Mouse (Mus musculus) neural tube, embryonic 11.5 days (tissue): ENCODE measurements at regions not wholly inside any gene's neighbourhood (a gene's known extent, or its start where the extent isn't known, plus 50 kb on each side); places are given as distances from the start of the nearest gene placed in this dataset.
"Not testable (repeated sequence)": the region's sequence is repeated elsewhere in the genome, so short reads cannot be mapped to it uniquely, and the experiment has no call there.

ENCODE experiments used
- ATAC-seq: fragments of 200-750 bp; cut with Nextera tagmentation; 2 replicates; pipeline ENCODE4 v1.8.0; 2017; ENCODE audit warnings: moderate number of reproducible peaks, mild to moderate bottlenecking, moderate TSS enrichment, moderate library complexity; ENCODE audit not compliant: insufficient read depth, low FRiP score, low TSS enrichment
- DNase-seq: peaks from one replicate; pipeline ENCODE4 v3.0.0-alpha.2; 2015; ENCODE audit warnings: low spot score
- H3K27ac ChIP-seq: fragments of 300-500 bp; sonication (generic); 2 replicates; pipeline ENCODE4 v1.5.1; 2014; ENCODE audit warnings: low read depth, mild to moderate bottlenecking, low read length
- H3K27me3 ChIP-seq: fragments of 300-500 bp; sonication (generic); 2 replicates; pipeline ENCODE4 v1.6.1; 2014; ENCODE audit warnings: mild to moderate bottlenecking, low read length, mixed read lengths; ENCODE audit not compliant: control insufficient read depth, insufficient read depth
- H3K36me3 ChIP-seq: fragments of 300-500 bp; sonication (generic); 2 replicates; pipeline ENCODE4 v1.6.1; 2014; ENCODE audit warnings: mild to moderate bottlenecking, low read length, moderate library complexity, mixed read lengths; ENCODE audit not compliant: control insufficient read depth, insufficient read depth
- H3K4me1 ChIP-seq: fragments of 300-500 bp; sonication (generic); 2 replicates; pipeline ENCODE4 v1.6.1; 2014; ENCODE audit warnings: low read length, mixed read lengths; ENCODE audit not compliant: control insufficient read depth, insufficient read depth
- H3K4me2 ChIP-seq: fragments of 300-500 bp; sonication (generic); 2 replicates; pipeline ENCODE4 v1.6.1; 2014; ENCODE audit warnings: low read depth, mild to moderate bottlenecking, moderate library complexity
- H3K4me3 ChIP-seq: fragments of 300-500 bp; sonication (generic); 2 replicates; pipeline ENCODE4 v1.5.1; 2014; ENCODE audit warnings: low read depth, low read length
- H3K9ac ChIP-seq: fragments of 300-500 bp; sonication (generic); 2 replicates; pipeline ENCODE4 v1.6.1; 2014; ENCODE audit warnings: mild to moderate bottlenecking, low read length
- H3K9me3 ChIP-seq: fragments of 300-500 bp; sonication (generic); 2 replicates; pipeline ENCODE4 v1.6.1; 2016; ENCODE audit warnings: low read length; ENCODE audit not compliant: control insufficient read depth
- WGBS: fragments of 180-500 bp; shearing (Covaris S2); extraction: QIAGEN DNeasy Blood & Tissue Kit; methylation state at CpG from one replicate; pipeline ENCODE4 v1.1.7; 2014; 5-methylcytosine and 5-hydroxymethylcytosine counted together

GRCm38 (mm10) chr13:39441799-39442198 is 481.1 kb upstream of the Slc35b3 start:
- H3K36me3 ChIP-seq = no peaks in the 10 kb centered on the region
- no peak overlapping the region for H3K27ac ChIP-seq
- no peak overlapping the region for H3K4me2 ChIP-seq
- WGBS = 97% methylated on average over 13 of the region's 13 CpGs
- no peaks in the 10 kb centered on the region for H3K4me1 ChIP-seq
- DNase-seq (no peak), ATAC-seq (no peak)
- no peaks in the 10 kb centered on the region for H3K27me3 ChIP-seq
- H3K4me3 ChIP-seq = no peak overlapping the region
- H3K9ac ChIP-seq = no peak overlapping the region
- H3K9me3 ChIP-seq = no peaks in the 10 kb centered on the region

DNA sequence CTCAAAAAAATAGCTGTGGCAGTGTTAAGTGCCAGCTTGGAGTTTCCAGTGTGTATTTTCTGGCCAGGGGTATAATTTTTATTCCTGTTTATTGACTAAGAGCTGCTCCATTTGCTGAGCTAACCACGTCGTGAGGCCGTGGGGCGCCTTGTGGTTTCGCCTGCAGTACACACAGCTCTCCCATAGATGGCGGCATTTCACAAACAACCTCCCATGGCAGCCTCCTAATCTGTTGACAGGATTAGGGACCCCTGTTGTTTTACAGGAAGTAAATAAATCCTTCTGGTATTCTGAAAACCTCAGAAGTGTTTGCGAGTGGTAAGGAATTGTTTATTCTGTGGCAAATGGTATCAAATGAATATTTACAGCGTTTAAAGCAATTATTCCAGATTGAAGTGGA is 480.2 kb upstream of the Slc35b3 start:
- Histone ChIP-seq H3K27ac (no peak overlapping the region), H3K27me3 (no peaks in the 10 kb centered on the region), H3K9ac (no peak overlapping the region), H3K4me2 (no peak overlapping the region), H3K4me1 (no peaks in the 10 kb centered on the region), H3K4me3 (no peak overlapping the region), H3K36me3 (no peaks in the 10 kb centered on the region), H3K9me3 (no peaks in the 10 kb centered on the region)
- DNase-seq (peak; percentile 68), ATAC-seq (no peak)
- 36% methylated on average over 8 of the region's 8 CpGs for WGBS

DNA sequence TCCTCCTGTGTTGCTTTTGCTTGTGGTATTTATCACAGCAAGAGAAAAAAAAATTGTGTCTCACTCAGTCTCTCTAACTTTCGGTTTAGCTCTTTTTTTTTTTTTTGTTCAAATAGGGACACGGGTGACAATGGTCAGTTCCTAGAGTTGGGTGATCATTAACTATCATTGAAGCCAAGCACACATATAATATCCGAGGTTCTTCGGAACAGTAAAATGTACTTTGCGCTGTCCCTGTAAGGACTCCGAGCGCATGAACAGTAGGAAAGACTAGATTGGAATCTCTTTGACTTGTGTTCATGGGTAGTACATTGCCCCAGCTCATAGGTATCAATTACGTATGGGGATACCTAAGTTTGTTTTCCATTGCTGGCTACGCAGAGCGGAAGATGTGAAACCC is 479.7 kb upstream of the Slc35b3 start:
- WGBS = 93% methylated on average over 10 of the region's 10 CpGs
- no peak for DNase-seq
- Histone ChIP-seq H3K9ac (no peak overlapping the region), H3K4me1 (no peaks in the 10 kb centered on the region), H3K4me3 (no peak overlapping the region), H3K4me2 (no peak overlapping the region), H3K27me3 (no peaks in the 10 kb centered on the region), H3K9me3 (no peaks in the 10 kb centered on the region), H3K27ac (no peak overlapping the region), H3K36me3 (no peaks in the 10 kb centered on the region)
- no peak for ATAC-seq

DNA sequence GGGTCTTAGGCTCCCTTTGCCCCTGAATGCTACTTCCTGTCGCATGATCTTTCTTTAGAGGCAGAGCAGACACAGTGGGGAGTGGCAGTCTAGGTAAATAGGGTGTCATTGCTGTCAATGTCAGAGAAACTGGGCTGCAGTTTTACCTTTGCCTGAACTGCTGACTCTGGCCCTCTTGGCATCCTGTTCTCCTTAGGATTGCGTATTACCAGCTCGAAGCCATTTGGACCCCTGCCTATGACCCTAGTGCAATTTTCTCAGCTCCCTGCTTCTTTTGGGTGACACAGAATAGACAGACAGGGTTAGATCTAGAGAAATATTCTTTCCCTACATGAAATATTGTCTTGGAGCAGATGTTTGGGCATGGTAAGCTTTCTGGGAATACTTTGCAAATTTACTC is 467.3 kb upstream of the Slc35b3 start:
- 74% methylated on average over 3 of the region's 3 CpGs for WGBS
- no peak overlapping the region for H3K4me3 ChIP-seq
- DNase-seq (no peak), ATAC-seq (no peak)
- H3K9ac ChIP-seq = no peak overlapping the region
- no peaks in the 10 kb centered on the region for H3K36me3 ChIP-seq
- H3K4me1 ChIP-seq = no peaks in the 10 kb centered on the region
- no peak overlapping the region for H3K27ac ChIP-seq
- no peaks in the 10 kb centered on the region for H3K27me3 ChIP-seq
- H3K9me3 ChIP-seq = no peaks in the 10 kb centered on the region
- H3K4me2 ChIP-seq = no peak overlapping the region

GRCm38 (mm10) chr13:39425944-39426343 is 465.3 kb upstream of the Slc35b3 start:
- Histone ChIP-seq H3K27ac (no peak overlapping the region), H3K9ac (no peak overlapping the region), H3K4me1 (no peaks in the 10 kb centered on the region), H3K9me3 (no peaks in the 10 kb centered on the region), H3K4me2 (no peak overlapping the region), H3K36me3 (no peaks in the 10 kb centered on the region), H3K4me3 (no peak overlapping the region), H3K27me3 (no peaks in the 10 kb centered on the region)
- DNase-seq (no peak), ATAC-seq (no peak)
- 73% methylated on average over 6 of the region's 6 CpGs for WGBS

GRCm38 (mm10) chr13:39418127-39418526 is 457.5 kb upstream of the Slc35b3 start:
- DNase-seq = peak; percentile 18
- H3K9me3 ChIP-seq = no peaks in the 10 kb centered on the region
- WGBS = 43% methylated on average over 7 of the region's 7 CpGs
- H3K36me3 ChIP-seq = no peaks in the 10 kb centered on the region
- no peak overlapping the region for H3K27ac ChIP-seq
- H3K9ac ChIP-seq = no peak overlapping the region
- H3K27me3 ChIP-seq = no peaks in the 10 kb centered on the region
- no peak overlapping the region for H3K4me3 ChIP-seq
- no peak overlapping the region for H3K4me2 ChIP-seq
- no peaks in the 10 kb centered on the region for H3K4me1 ChIP-seq
- ATAC-seq = no peak

GRCm38 (mm10) chr13:39411471-39412251 is 451.0 kb upstream of the Slc35b3 start:
- no peaks in the 10 kb centered on the region for H3K27me3 ChIP-seq
- 52% methylated on average over 14 of the region's 14 CpGs for WGBS
- DNase-seq = no peak
- H3K4me1 ChIP-seq = no peaks in the 10 kb centered on the region
- no peaks in the 10 kb centered on the region for H3K36me3 ChIP-seq
- H3K4me3 ChIP-seq = no peak overlapping the region
- no peak for ATAC-seq
- H3K27ac ChIP-seq = no peak overlapping the region
- H3K4me2 ChIP-seq = no peak overlapping the region
- no peaks in the 10 kb centered on the region for H3K9me3 ChIP-seq
- no peak overlapping the region for H3K9ac ChIP-seq

DNA sequence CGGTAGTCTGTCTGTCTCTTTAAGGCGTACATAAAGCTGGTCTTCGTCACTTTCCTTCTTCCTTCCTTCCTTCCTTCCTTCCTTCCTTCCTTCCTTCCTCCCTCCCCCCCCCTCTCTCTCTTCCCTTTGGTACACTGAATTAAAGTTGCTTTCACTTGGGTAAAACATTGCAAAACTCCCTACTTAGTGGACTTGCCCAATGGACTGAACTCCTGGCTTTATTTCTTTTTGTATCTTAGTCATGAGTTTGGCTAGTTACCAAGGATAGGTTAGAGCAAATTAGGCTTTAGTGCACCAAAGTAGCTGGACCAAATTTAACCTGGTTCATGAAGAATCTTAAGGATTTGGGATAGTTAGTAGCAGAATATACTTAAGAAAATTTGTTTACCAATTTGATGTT is 431.9 kb upstream of the Slc35b3 start:
- Histone ChIP-seq H3K4me2 (no peak overlapping the region), H3K27ac (no peak overlapping the region), H3K27me3 (no peaks in the 10 kb centered on the region), H3K4me3 (no peak overlapping the region), H3K9me3 (no peaks in the 10 kb centered on the region), H3K4me1 (no peaks in the 10 kb centered on the region), H3K36me3 (no peaks in the 10 kb centered on the region), H3K9ac (no peak overlapping the region)
- WGBS = 90% methylated on average over 3 of the region's 3 CpGs
- DNase-seq = no peak
- ATAC-seq = no peak

- not testable (repeated sequence) for H3K4me2 ChIP-seq, H3K36me3 ChIP-seq, H3K9me3 ChIP-seq, H3K4me3 ChIP-seq, H3K27me3 ChIP-seq, ATAC-seq, H3K27ac ChIP-seq, H3K4me1 ChIP-seq, H3K9ac ChIP-seq, DNase-seq
- WGBS = 78% methylated on average over 1 of the region's 1 CpGs
Measured at GRCm38 (mm10) chr13:39392151-39392550, 431.5 kb upstream of the Slc35b3 start.
